Mouse (Mus musculus) ES-E14 (cell line): ENCODE results near the gene Rtn4rl1.

Source experiments
- CHD2 ChIP-seq: IDR thresholded peaks from 2 replicates; pipeline ENCODE4 v1.6.1; 2014; ENCODE audit warnings: mild to moderate bottlenecking, low read depth, low read length, inconsistent platforms
- ZNF384 ChIP-seq: IDR thresholded peaks from 2 replicates; pipeline ENCODE4 v1.6.1; 2012; ENCODE audit warnings: low read depth, low read length, inconsistent platforms

DNA sequence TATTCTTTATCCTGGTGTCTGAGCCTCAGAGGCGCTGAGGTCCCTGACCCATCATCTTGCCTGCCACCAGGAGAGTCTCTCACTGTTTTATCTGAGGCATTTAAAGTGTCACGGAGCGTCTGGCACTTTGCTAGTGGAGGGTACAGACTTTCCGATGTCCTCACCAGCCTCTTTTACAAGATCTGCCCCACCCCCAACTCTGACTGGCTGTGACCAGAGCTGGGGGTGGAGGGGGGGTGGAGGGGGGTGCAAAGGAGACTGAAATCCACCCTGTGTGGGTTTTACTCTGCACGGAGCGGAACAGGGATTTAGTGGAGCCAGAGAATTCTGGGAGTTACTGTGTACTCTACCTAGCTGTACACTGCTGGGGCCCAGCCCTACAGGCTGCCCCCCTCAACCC lies 81.5 kb downstream of the Rtn4rl1 start:
- TF ChIP-seq CHD2 = no peak
- no peak for TF ChIP-seq ZNF384
